Mouse (Mus musculus): ENCODE results near the gene Olfr1102. TPM values are rescaled to one million over a fixed set of nuclear protein-coding genes. Genes with fewer than 3 reads are reported as not detected.

The Olfr1102 gene
- not detected in 2 replicates for polyA plus RNA-seq (2014; fragmentation: Nextera tagmentation; extraction: Ambion mirVana)

GRCm38 (mm10) chr2:86998098-86998497, at the start of gene Olfr1102:
Gene Olfr1102 (plus strand): TSS chr2:86998398.
- Histone ChIP-seq H3K9ac (replicated peaks; ENCODE audit: low read depth, low read length) (no peak within 1 kb of the TSS), H3K27ac (ENCODE audit: low read depth, low read length) (no peak within 1 kb of the TSS), H3K27me3 (ENCODE audit: control insufficient read depth, insufficient read depth, low read length) (no peaks in the 10 kb centered on the region), H3K4me2 (ENCODE audit: low read depth, low read length) (no peak within 1 kb of the TSS), H3K4me1 (ENCODE audit: control insufficient read depth, insufficient read depth, low read length) (no peaks in the 10 kb centered on the region), H3K36me3 (ENCODE audit: control insufficient read depth, insufficient read depth, low read length) (no peaks in the 10 kb centered on the region), H3K9me3 (ENCODE audit: control insufficient read depth, low read length) (no peaks in the 10 kb centered on the region), H3K4me3 (ENCODE audit: low read depth, low read length) (no peak within 1 kb of the TSS)
- ATAC-seq (ENCODE audit: low read depth): no peak

GRCm38 (mm10) chr2:86960593-86960992, 37.6 kb upstream of the Olfr1102 start, which contains the start of gene Olfr1099:
Gene Olfr1099 (minus strand): TSS chr2:86960693.
- no peaks in the 10 kb centered on the region for H3K4me1 ChIP-seq (ENCODE audit: control insufficient read depth, insufficient read depth, low read length)
- H3K36me3 ChIP-seq (ENCODE audit: control insufficient read depth, insufficient read depth, low read length): no peaks in the 10 kb centered on the region
- no peak within 1 kb of the TSS for H3K9ac ChIP-seq (replicated peaks; ENCODE audit: low read depth, low read length)
- H3K9me3 ChIP-seq (ENCODE audit: control insufficient read depth, low read length): no peaks in the 10 kb centered on the region
- no peak within 1 kb of the TSS for H3K4me3 ChIP-seq (ENCODE audit: low read depth, low read length)
- 91% methylated on average over 1 of the region's 1 CpGs for WGBS
- no peak within 1 kb of the TSS for H3K27ac ChIP-seq (ENCODE audit: low read depth, low read length)
- no peak for ATAC-seq (ENCODE audit: low read depth)
- no peaks in the 10 kb centered on the region for H3K27me3 ChIP-seq (ENCODE audit: control insufficient read depth, insufficient read depth, low read length)
- no peak within 1 kb of the TSS for H3K4me2 ChIP-seq (ENCODE audit: low read depth, low read length)

GRCm38 (mm10) chr2:86979854-86980253, 18.3 kb upstream of the Olfr1102 start, which contains the start of gene Olfr1100:
Gene Olfr1100 (minus strand): TSS chr2:86979954.
- WGBS: 86% methylated on average over 3 of the region's 3 CpGs
- Histone ChIP-seq H3K4me1 (ENCODE audit: control insufficient read depth, insufficient read depth, low read length) (no peaks in the 10 kb centered on the region), H3K27me3 (ENCODE audit: control insufficient read depth, insufficient read depth, low read length) (no peaks in the 10 kb centered on the region)

GRCm38 (mm10) chr2:86991121-86991520, 7.1 kb upstream of the Olfr1102 start, which contains the start of gene Olfr1101:
Gene Olfr1101 (minus strand): TSS chr2:86991221.
- Histone ChIP-seq H3K27ac (ENCODE audit: low read depth, low read length) (no peak within 1 kb of the TSS), H3K4me2 (ENCODE audit: low read depth, low read length) (no peak within 1 kb of the TSS), H3K27me3 (ENCODE audit: control insufficient read depth, insufficient read depth, low read length) (no peaks in the 10 kb centered on the region), H3K4me3 (ENCODE audit: low read depth, low read length) (no peak within 1 kb of the TSS), H3K4me1 (ENCODE audit: control insufficient read depth, insufficient read depth, low read length) (no peaks in the 10 kb centered on the region), H3K9ac (replicated peaks; ENCODE audit: low read depth, low read length) (no peak within 1 kb of the TSS), H3K9me3 (ENCODE audit: control insufficient read depth, low read length) (no peaks in the 10 kb centered on the region), H3K36me3 (ENCODE audit: control insufficient read depth, insufficient read depth, low read length) (no peaks in the 10 kb centered on the region)
- WGBS: 85% methylated on average over 3 of the region's 3 CpGs
- ATAC-seq (ENCODE audit: low read depth): no peak

More at GRCm38 (mm10) chr2:86979854-86980253, 18.3 kb upstream of the Olfr1102 start, which contains the start of gene Olfr1100:
- H3K27ac ChIP-seq (ENCODE audit: low read depth, low read length): no peak within 1 kb of the TSS
- no peaks in the 10 kb centered on the region for H3K36me3 ChIP-seq (ENCODE audit: control insufficient read depth, insufficient read depth, low read length)
- H3K4me3 ChIP-seq (ENCODE audit: low read depth, low read length): no peak within 1 kb of the TSS
- H3K9me3 ChIP-seq (ENCODE audit: control insufficient read depth, low read length): no peaks in the 10 kb centered on the region
- ATAC-seq (ENCODE audit: low read depth): no peak
- H3K4me2 ChIP-seq (ENCODE audit: low read depth, low read length): no peak within 1 kb of the TSS
- H3K9ac ChIP-seq (replicated peaks; ENCODE audit: low read depth, low read length): no peak within 1 kb of the TSS

GRCm38 (mm10) chr2:87026980-87027379, 28.8 kb downstream of the Olfr1102 start, which contains the start of gene Olfr1104:
Gene Olfr1104 (minus strand): TSS chr2:87027080.
- ATAC-seq (ENCODE audit: low read depth): no peak
- Histone ChIP-seq H3K27ac (ENCODE audit: low read depth, low read length) (no peak within 1 kb of the TSS), H3K36me3 (ENCODE audit: control insufficient read depth, insufficient read depth, low read length) (no peaks in the 10 kb centered on the region), H3K4me2 (ENCODE audit: low read depth, low read length) (no peak within 1 kb of the TSS), H3K4me1 (ENCODE audit: control insufficient read depth, insufficient read depth, low read length) (no peaks in the 10 kb centered on the region), H3K9ac (replicated peaks; ENCODE audit: low read depth, low read length) (no peak within 1 kb of the TSS), H3K9me3 (ENCODE audit: control insufficient read depth, low read length) (no peaks in the 10 kb centered on the region), H3K27me3 (ENCODE audit: control insufficient read depth, insufficient read depth, low read length) (no peaks in the 10 kb centered on the region), H3K4me3 (ENCODE audit: low read depth, low read length) (no peak within 1 kb of the TSS)
- 85% methylated on average over 1 of the region's 1 CpGs for WGBS

- Histone ChIP-seq H3K9me3 (ENCODE audit: control insufficient read depth, low read length) (no peaks in the 10 kb centered on the region), H3K4me1 (ENCODE audit: control insufficient read depth, insufficient read depth, low read length) (no peaks in the 10 kb centered on the region), H3K27me3 (ENCODE audit: control insufficient read depth, insufficient read depth, low read length) (no peaks in the 10 kb centered on the region), H3K4me2 (ENCODE audit: low read depth, low read length) (no peak within 1 kb of the TSS), H3K36me3 (ENCODE audit: control insufficient read depth, insufficient read depth, low read length) (no peaks in the 10 kb centered on the region), H3K9ac (replicated peaks; ENCODE audit: low read depth, low read length) (no peak within 1 kb of the TSS), H3K27ac (ENCODE audit: low read depth, low read length) (no peak within 1 kb of the TSS), H3K4me3 (ENCODE audit: low read depth, low read length) (no peak within 1 kb of the TSS)
- no peak for ATAC-seq (ENCODE audit: low read depth)
These were observed 38.2 kb downstream of the Olfr1102 start, which contains the start of gene Olfr1105 for GRCm38 (mm10) chr2:87036431-87036830. Gene Olfr1105 (minus strand): TSS chr2:87036531.

GRCm38 (mm10) chr2:87052173-87052572, 54.0 kb downstream of the Olfr1102 start, which contains the start of gene Olfr1106:
Gene Olfr1106 (minus strand): TSS chr2:87052273.
- ATAC-seq (ENCODE audit: low read depth): no peak
- 76% methylated on average over 1 of the region's 1 CpGs for WGBS
- Histone ChIP-seq H3K27me3 (ENCODE audit: control insufficient read depth, insufficient read depth, low read length) (no peaks in the 10 kb centered on the region), H3K4me1 (ENCODE audit: control insufficient read depth, insufficient read depth, low read length) (no peaks in the 10 kb centered on the region), H3K4me2 (ENCODE audit: low read depth, low read length) (no peak within 1 kb of the TSS), H3K9ac (replicated peaks; ENCODE audit: low read depth, low read length) (no peak within 1 kb of the TSS), H3K4me3 (ENCODE audit: low read depth, low read length) (no peak within 1 kb of the TSS), H3K27ac (ENCODE audit: low read depth, low read length) (no peak within 1 kb of the TSS), H3K36me3 (ENCODE audit: control insufficient read depth, insufficient read depth, low read length) (no peaks in the 10 kb centered on the region), H3K9me3 (ENCODE audit: control insufficient read depth, low read length) (no peaks in the 10 kb centered on the region)

Other genes starting within 250 kb of the Olfr1102 start
- gene Olfr1090, start 239.4 kb upstream of the Olfr1102 start, polyA plus RNA-seq (2014; fragmentation: Nextera tagmentation; extraction: Ambion mirVana): not detected in 2 replicates
- gene Olfr1093, start 215.9 kb upstream of the Olfr1102 start, polyA plus RNA-seq (2014; fragmentation: Nextera tagmentation; extraction: Ambion mirVana): not detected in 2 replicates
- gene Olfr141, start 188.4 kb upstream of the Olfr1102 start, polyA plus RNA-seq (2014; fragmentation: Nextera tagmentation; extraction: Ambion mirVana): not detected in 2 replicates
- gene Olfr1094, start 173.7 kb upstream of the Olfr1102 start, polyA plus RNA-seq (2014; fragmentation: Nextera tagmentation; extraction: Ambion mirVana): not detected in 2 replicates
- gene Olfr1095, start 146.7 kb upstream of the Olfr1102 start, polyA plus RNA-seq (2014; fragmentation: Nextera tagmentation; extraction: Ambion mirVana): not detected in 2 replicates
- not detected in 2 replicates for gene Gm13723, start 123.6 kb upstream of the Olfr1102 start, polyA plus RNA-seq (2014; fragmentation: Nextera tagmentation; extraction: Ambion mirVana)
- gene Olfr1097, start 106.2 kb upstream of the Olfr1102 start, polyA plus RNA-seq (2014; fragmentation: Nextera tagmentation; extraction: Ambion mirVana): not detected in 2 replicates
- gene Olfr1098, start 73.9 kb upstream of the Olfr1102 start, polyA plus RNA-seq (2014; fragmentation: Nextera tagmentation; extraction: Ambion mirVana): not detected in 2 replicates
- not detected in 2 replicates for gene Olfr1099, start 37.7 kb upstream of the Olfr1102 start, polyA plus RNA-seq (2014; fragmentation: Nextera tagmentation; extraction: Ambion mirVana)
- gene Olfr1100, start 18.4 kb upstream of the Olfr1102 start, polyA plus RNA-seq (2014; fragmentation: Nextera tagmentation; extraction: Ambion mirVana): not detected in 2 replicates
- not detected in 2 replicates for gene Olfr1101, start 7.2 kb upstream of the Olfr1102 start, polyA plus RNA-seq (2014; fragmentation: Nextera tagmentation; extraction: Ambion mirVana)
- not detected in 2 replicates for gene Olfr1104, start 28.7 kb downstream of the Olfr1102 start, polyA plus RNA-seq (2014; fragmentation: Nextera tagmentation; extraction: Ambion mirVana)
- gene Olfr1105, start 38.1 kb downstream of the Olfr1102 start, polyA plus RNA-seq (2014; fragmentation: Nextera tagmentation; extraction: Ambion mirVana): not detected in 2 replicates
- gene Olfr1106, start 53.9 kb downstream of the Olfr1102 start, polyA plus RNA-seq (2014; fragmentation: Nextera tagmentation; extraction: Ambion mirVana): not detected in 2 replicates
- gene Olfr1107, start 77.4 kb downstream of the Olfr1102 start, polyA plus RNA-seq (2014; fragmentation: Nextera tagmentation; extraction: Ambion mirVana): not detected in 2 replicates
- gene Olfr1109, start 97.6 kb downstream of the Olfr1102 start, polyA plus RNA-seq (2014; fragmentation: Nextera tagmentation; extraction: Ambion mirVana): not detected in 2 replicates
- not detected in 2 replicates for gene Olfr259, start 116.2 kb downstream of the Olfr1102 start, polyA plus RNA-seq (2014; fragmentation: Nextera tagmentation; extraction: Ambion mirVana)
- not detected in 2 replicates for gene Olfr1110, start 141.9 kb downstream of the Olfr1102 start, polyA plus RNA-seq (2014; fragmentation: Nextera tagmentation; extraction: Ambion mirVana)
- gene Olfr1111, start 154.2 kb downstream of the Olfr1102 start, polyA plus RNA-seq (2014; fragmentation: Nextera tagmentation; extraction: Ambion mirVana): not detected in 2 replicates
- gene Olfr1112, start 189.4 kb downstream of the Olfr1102 start, polyA plus RNA-seq (2014; fragmentation: Nextera tagmentation; extraction: Ambion mirVana): not detected in 2 replicates
- not detected in 2 replicates for gene Olfr1113, start 210.6 kb downstream of the Olfr1102 start, polyA plus RNA-seq (2014; fragmentation: Nextera tagmentation; extraction: Ambion mirVana)
- not detected in 2 replicates for gene Olfr1115, start 249.6 kb downstream of the Olfr1102 start, polyA plus RNA-seq (2014; fragmentation: Nextera tagmentation; extraction: Ambion mirVana)